Mouse (Mus musculus) embryonic facial prominence, embryonic 15.5 days (tissue): ENCODE measurements around the gene Ndufb2. TPM values are rescaled to one million over a fixed set of nuclear protein-coding genes. Genes with fewer than 3 reads are reported as not detected.

Source experiments
- polyA plus RNA-seq: library from polyadenylated mRNA; unstranded; fragments of >200 nt; fragmentation: Nextera tagmentation; extraction: Ambion mirVana; gene quantifications from 2 replicates; pipeline ENCODE4 v1.2.1, GENCODE M21; 2015

The Ndufb2 gene
- polyA plus RNA-seq, 1 experiment from 2014 or later = 334 TPM

Other genes with a start within 250 kb of the Ndufb2 start
- 53.3 and 60.3 TPM in 2 replicates for gene Slc37a3, start 214.9 kb upstream of the Ndufb2 start, polyA plus RNA-seq
- gene Rab19, start 211.4 kb upstream of the Ndufb2 start, polyA plus RNA-seq = 1.5 and 1.7 TPM in 2 replicates
- gene Mkrn1, start 172.1 kb upstream of the Ndufb2 start, polyA plus RNA-seq = 59.5 and 64.3 TPM in 2 replicates
- 21.1 and 22.7 TPM in 2 replicates for gene Dennd2a, start 34.7 kb upstream of the Ndufb2 start, polyA plus RNA-seq
- gene Adck2, start 18.7 kb upstream of the Ndufb2 start, polyA plus RNA-seq = 36.5 and 44.9 TPM in 2 replicates
- gene Gm42420, start 6.8 kb upstream of the Ndufb2 start, polyA plus RNA-seq = 0.83 and 1.3 TPM in 2 replicates
- gene Braf, start 132.9 kb downstream of the Ndufb2 start, polyA plus RNA-seq = 17.1 and 17.8 TPM in 2 replicates
- 172 and 173 TPM in 2 replicates for gene Mrps33, start 218.4 kb downstream of the Ndufb2 start, polyA plus RNA-seq